Mouse (Mus musculus): ENCODE results near the gene Cbfa2t3. TPM values are rescaled to one million over a fixed set of nuclear protein-coding genes. Genes with fewer than 3 reads are reported as not detected.

The Cbfa2t3 gene
- polyA plus RNA-seq, 1 experiment from 2014 or later: 5.9 TPM

GRCm38 (mm10) chr8:122728630-122729029 is 29.7 kb upstream of the Cbfa2t3 start:
- H3K4me1 ChIP-seq (replicated peaks; ENCODE audit: control insufficient read depth, insufficient read depth, low read length): no peaks in the 10 kb centered on the region
- TF ChIP-seq CTCF (IDR thresholded peaks at IDR 0.05; ENCODE audit: low read depth): no peak
- WGBS: 28% methylated on average over 3 of the region's 3 CpGs
- no peaks in the 10 kb centered on the region for H3K9me3 ChIP-seq (ENCODE audit: control insufficient read depth)
- no peak for ATAC-seq
- no peak overlapping the region for H3K27ac ChIP-seq (ENCODE audit: low read depth, low read length)
- H3K4me3 ChIP-seq (ENCODE audit: low read depth, low read length): no peak overlapping the region
- 0 out of 2 replicates have a peak, but pooled peaks cover 5% of the 10 kb centered on the region for H3K27me3 ChIP-seq (replicated peaks; ENCODE audit: control insufficient read depth, insufficient read depth, low read length)
- no peak overlapping the region for H3K9ac ChIP-seq (ENCODE audit: low read depth, low read length)
- H3K36me3 ChIP-seq (ENCODE audit: control insufficient read depth, insufficient read depth): no peaks in the 10 kb centered on the region
- H3K4me2 ChIP-seq (replicated peaks; ENCODE audit: low read depth): no peak overlapping the region

GRCm38 (mm10) chr8:122727412-122727811 is 28.5 kb upstream of the Cbfa2t3 start:
- Histone ChIP-seq H3K9me3 (ENCODE audit: control insufficient read depth) (no peaks in the 10 kb centered on the region), H3K27ac (ENCODE audit: low read depth, low read length) (no peak overlapping the region), H3K4me3 (ENCODE audit: low read depth, low read length) (no peak overlapping the region), H3K4me2 (replicated peaks; ENCODE audit: low read depth) (no peak overlapping the region), H3K36me3 (ENCODE audit: control insufficient read depth, insufficient read depth) (no peaks in the 10 kb centered on the region), H3K27me3 (replicated peaks; ENCODE audit: control insufficient read depth, insufficient read depth, low read length) (0 out of 2 replicates have a peak, but pooled peaks cover 4% of the 10 kb centered on the region), H3K9ac (ENCODE audit: low read depth, low read length) (no peak overlapping the region), H3K4me1 (replicated peaks; ENCODE audit: control insufficient read depth, insufficient read depth, low read length) (no peaks in the 10 kb centered on the region)
- ATAC-seq: no peak
- TF ChIP-seq CTCF (IDR thresholded peaks at IDR 0.05; ENCODE audit: low read depth): 0 out of 2 replicates have a peak, but pooled peaks have one; percentile 3
- WGBS: 64% methylated on average over 5 of the region's 5 CpGs

- H3K27ac ChIP-seq (ENCODE audit: low read depth, low read length): no peak overlapping the region
- no peak overlapping the region for H3K4me3 ChIP-seq (ENCODE audit: low read depth, low read length)
- H3K4me2 ChIP-seq (replicated peaks; ENCODE audit: low read depth): no peak overlapping the region
- TF ChIP-seq CTCF (IDR thresholded peaks at IDR 0.05; ENCODE audit: low read depth): no peak
- 53% methylated on average over 2 of the region's 2 CpGs for WGBS
- no peak overlapping the region for H3K9ac ChIP-seq (ENCODE audit: low read depth, low read length)
- ATAC-seq: no peak
- 0 out of 2 replicates have a peak, but pooled peaks cover 4% of the 10 kb centered on the region for H3K27me3 ChIP-seq (replicated peaks; ENCODE audit: control insufficient read depth, insufficient read depth, low read length)
- H3K4me1 ChIP-seq (replicated peaks; ENCODE audit: control insufficient read depth, insufficient read depth, low read length): no peaks in the 10 kb centered on the region
- H3K36me3 ChIP-seq (ENCODE audit: control insufficient read depth, insufficient read depth): no peaks in the 10 kb centered on the region
- H3K9me3 ChIP-seq (ENCODE audit: control insufficient read depth): no peaks in the 10 kb centered on the region
Observed at GRCm38 (mm10) chr8:122726789-122727188, 27.9 kb upstream of the Cbfa2t3 start.

- Histone ChIP-seq H3K27me3 (replicated peaks; ENCODE audit: control insufficient read depth, insufficient read depth, low read length) (peaks cover 16% of the 10 kb centered on the region), H3K36me3 (ENCODE audit: control insufficient read depth, insufficient read depth) (no peaks in the 10 kb centered on the region), H3K9ac (ENCODE audit: low read depth, low read length) (no peak overlapping the region), H3K9me3 (ENCODE audit: control insufficient read depth) (no peaks in the 10 kb centered on the region), H3K4me1 (replicated peaks; ENCODE audit: control insufficient read depth, insufficient read depth, low read length) (no peaks in the 10 kb centered on the region), H3K4me3 (ENCODE audit: low read depth, low read length) (no peak overlapping the region), H3K4me2 (replicated peaks; ENCODE audit: low read depth) (no peak overlapping the region), H3K27ac (ENCODE audit: low read depth, low read length) (no peak overlapping the region)
- no peak for ATAC-seq
- no peak for TF ChIP-seq CTCF (IDR thresholded peaks at IDR 0.05; ENCODE audit: low read depth)
- 92% methylated on average over 6 of the region's 6 CpGs for WGBS
Observed at GRCm38 (mm10) chr8:122725187-122725586, 26.3 kb upstream of the Cbfa2t3 start.

GRCm38 (mm10) chr8:122720811-122721640 is 22.1 kb upstream of the Cbfa2t3 start:
- Histone ChIP-seq H3K27me3 (replicated peaks; ENCODE audit: control insufficient read depth, insufficient read depth, low read length) (peaks cover 24% of the 10 kb centered on the region), H3K27ac (ENCODE audit: low read depth, low read length) (no peak overlapping the region), H3K36me3 (ENCODE audit: control insufficient read depth, insufficient read depth) (no peaks in the 10 kb centered on the region), H3K4me1 (replicated peaks; ENCODE audit: control insufficient read depth, insufficient read depth, low read length) (no peaks in the 10 kb centered on the region), H3K9ac (ENCODE audit: low read depth, low read length) (no peak overlapping the region), H3K4me2 (replicated peaks; ENCODE audit: low read depth) (no peak overlapping the region), H3K4me3 (ENCODE audit: low read depth, low read length) (no peak overlapping the region), H3K9me3 (ENCODE audit: control insufficient read depth) (no peaks in the 10 kb centered on the region)
- no peak for ATAC-seq
- 62% methylated on average over 14 of the region's 14 CpGs for WGBS
- no peak for TF ChIP-seq CTCF (IDR thresholded peaks at IDR 0.05; ENCODE audit: low read depth)

- Histone ChIP-seq H3K36me3 (ENCODE audit: control insufficient read depth, insufficient read depth) (no peaks in the 10 kb centered on the region), H3K27me3 (replicated peaks; ENCODE audit: control insufficient read depth, insufficient read depth, low read length) (peaks cover 24% of the 10 kb centered on the region), H3K4me3 (ENCODE audit: low read depth, low read length) (no peak overlapping the region), H3K4me1 (replicated peaks; ENCODE audit: control insufficient read depth, insufficient read depth, low read length) (no peaks in the 10 kb centered on the region), H3K9me3 (ENCODE audit: control insufficient read depth) (no peaks in the 10 kb centered on the region), H3K27ac (ENCODE audit: low read depth, low read length) (no peak overlapping the region), H3K4me2 (replicated peaks; ENCODE audit: low read depth) (peak overlapping the region; percentile 38), H3K9ac (ENCODE audit: low read depth, low read length) (no peak overlapping the region)
- no peak for TF ChIP-seq CTCF (IDR thresholded peaks at IDR 0.05; ENCODE audit: low read depth)
- WGBS: 11% methylated on average over 25 of the region's 25 CpGs
- no peak for ATAC-seq
Observed at GRCm38 (mm10) chr8:122720070-122720729, 21.3 kb upstream of the Cbfa2t3 start.
